Mouse (Mus musculus) bone marrow macrophage, adult 2 months (primary cell): ENCODE data around the gene Krtcap2.

Experiments used
- CTCF ChIP-seq: IDR thresholded peaks from 2 replicates; pipeline ENCODE4 v1.5.1; 2012; ENCODE audit warnings: low read depth, mild to moderate bottlenecking, low read length, moderate library complexity
- POLR2A ChIP-seq: IDR thresholded peaks from 2 replicates; pipeline ENCODE4 v1.6.1; 2012; ENCODE audit warnings: mild to moderate bottlenecking, low read depth, low read length, borderline replicate concordance

DNA sequence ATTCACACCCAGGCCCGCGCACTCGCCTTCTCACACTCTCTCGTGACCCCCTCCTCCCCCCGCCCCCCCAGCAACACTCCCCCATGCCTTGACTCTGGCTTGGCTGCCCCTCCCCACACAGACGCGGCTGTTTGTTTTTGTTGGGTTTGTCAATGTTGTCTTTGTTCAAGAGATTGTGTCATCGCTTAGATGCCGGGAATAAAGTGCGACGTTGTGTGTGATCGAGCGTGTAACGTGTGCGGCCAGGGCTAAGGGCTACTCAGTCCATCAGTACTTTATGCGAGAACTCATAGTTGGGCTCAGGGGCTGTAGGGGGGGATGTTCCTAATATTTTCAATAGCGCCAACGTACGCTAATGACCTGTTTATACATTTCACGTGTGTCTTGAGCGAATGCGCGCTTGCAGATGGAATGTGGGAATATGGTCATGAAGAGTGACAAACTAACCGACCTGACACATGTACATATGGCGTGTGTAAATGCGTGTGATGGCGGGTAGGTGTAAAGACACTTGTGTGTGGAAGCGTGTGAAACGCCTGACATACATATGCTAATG is 34.4 kb downstream of the Krtcap2 start:
- TF ChIP-seq POLR2A (no peak), CTCF (no peak)
